Mouse (Mus musculus): Measurements from ENCODE around the gene Cacna2d3. TPM values are rescaled to one million over a fixed set of nuclear protein-coding genes. Genes with fewer than 3 reads are reported as not detected.

Cacna2d3 gene
- polyA plus RNA-seq, 1 experiment from 2014 or later = 0.92 TPM

DNA sequence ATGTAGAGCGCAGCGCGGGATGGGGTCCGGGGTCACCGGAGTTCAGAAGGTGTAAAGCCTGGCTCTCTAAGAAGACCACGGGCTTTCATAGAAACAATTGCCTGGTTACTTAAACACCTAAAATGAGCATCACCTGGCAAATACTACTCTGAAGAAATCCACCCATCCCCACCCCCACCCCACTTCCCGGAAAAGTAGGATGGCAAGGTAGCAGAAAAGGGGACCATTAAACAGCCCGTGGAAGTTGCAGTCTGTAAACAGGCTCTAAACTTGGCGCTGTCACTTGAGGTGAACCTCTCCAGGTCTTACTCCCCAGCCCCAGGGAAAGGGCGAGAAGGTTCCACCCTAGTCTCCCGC, 555 bp downstream of the Cacna2d3 start:
- Histone ChIP-seq H3K4me2 (ENCODE audit: low read depth, low read length) (peak overlapping the region; percentile 100), H3K4me1 (ENCODE audit: control insufficient read depth, insufficient read depth, low read length) (0 out of 2 replicates have a peak, but pooled peaks cover 7% of the 10 kb centered on the region), H3K36me3 (ENCODE audit: control insufficient read depth, insufficient read depth, low read length) (no peaks in the 10 kb centered on the region), H3K4me3 (ENCODE audit: low read length) (peak overlapping the region; percentile 65), H3K9me3 (ENCODE audit: control insufficient read depth, low read length) (no peaks in the 10 kb centered on the region), H3K9ac (ENCODE audit: low read depth, low read length) (peak overlapping the region; percentile 67), H3K27me3 (replicated peaks; ENCODE audit: control insufficient read depth, insufficient read depth, low read length) (peaks cover 64% of the 10 kb centered on the region), H3K27ac (ENCODE audit: low read length) (no peak overlapping the region)
- no peak for ATAC-seq
- under 1% methylated on average over 11 of the region's 11 CpGs for WGBS

GRCm38 (mm10) chr14:29720334-29720911, 1.2 kb downstream of the Cacna2d3 start:
- WGBS = 2% methylated on average over 17 of the region's 17 CpGs
- no peak overlapping the region for H3K4me3 ChIP-seq (ENCODE audit: low read length)
- no peak for ATAC-seq
- H3K9ac ChIP-seq (ENCODE audit: low read depth, low read length) = no peak overlapping the region
- 0 out of 2 replicates have a peak, but pooled peaks cover 7% of the 10 kb centered on the region for H3K4me1 ChIP-seq (ENCODE audit: control insufficient read depth, insufficient read depth, low read length)
- H3K36me3 ChIP-seq (ENCODE audit: control insufficient read depth, insufficient read depth, low read length) = no peaks in the 10 kb centered on the region
- H3K27ac ChIP-seq (ENCODE audit: low read length) = no peak overlapping the region
- no peaks in the 10 kb centered on the region for H3K9me3 ChIP-seq (ENCODE audit: control insufficient read depth, low read length)
- H3K27me3 ChIP-seq (replicated peaks; ENCODE audit: control insufficient read depth, insufficient read depth, low read length) = peaks cover 60% of the 10 kb centered on the region
- H3K4me2 ChIP-seq (ENCODE audit: low read depth, low read length) = no peak overlapping the region

DNA sequence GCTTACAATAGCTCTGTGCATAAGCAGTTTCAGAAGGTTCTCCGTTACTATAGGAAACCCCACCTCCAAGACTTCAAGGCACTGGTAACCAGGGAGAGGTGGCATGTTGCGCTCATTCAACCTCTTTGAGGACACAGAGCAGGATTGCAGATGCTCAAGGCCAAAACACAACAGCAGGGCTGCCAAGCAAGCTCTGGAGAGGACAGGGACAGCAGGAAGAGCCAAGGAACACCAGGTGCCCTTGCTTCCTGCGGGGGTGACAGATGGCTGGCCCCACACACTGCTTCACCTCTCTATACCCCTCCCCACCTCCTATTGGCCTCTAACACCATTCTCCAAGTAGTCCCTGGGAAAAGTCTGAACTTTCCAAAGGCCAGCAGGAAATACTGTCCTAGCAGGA, 9.0 kb downstream of the Cacna2d3 start:
- no peaks in the 10 kb centered on the region for H3K36me3 ChIP-seq (ENCODE audit: control insufficient read depth, insufficient read depth, low read length)
- H3K4me1 ChIP-seq (ENCODE audit: control insufficient read depth, insufficient read depth, low read length) = no peaks in the 10 kb centered on the region
- peaks cover 12% of the 10 kb centered on the region for H3K27me3 ChIP-seq (replicated peaks; ENCODE audit: control insufficient read depth, insufficient read depth, low read length)
- H3K9me3 ChIP-seq (ENCODE audit: control insufficient read depth, low read length) = no peaks in the 10 kb centered on the region
- H3K4me2 ChIP-seq (ENCODE audit: low read depth, low read length) = no peak overlapping the region
- 75% methylated on average over 3 of the region's 3 CpGs for WGBS
- no peak overlapping the region for H3K27ac ChIP-seq (ENCODE audit: low read length)
- no peak overlapping the region for H3K4me3 ChIP-seq (ENCODE audit: low read length)
- no peak overlapping the region for H3K9ac ChIP-seq (ENCODE audit: low read depth, low read length)
- no peak for ATAC-seq

GRCm38 (mm10) chr14:29707561-29708335, 13.9 kb downstream of the Cacna2d3 start:
- Histone ChIP-seq H3K27me3 (replicated peaks; ENCODE audit: control insufficient read depth, insufficient read depth, low read length) (peaks cover 8% of the 10 kb centered on the region; the same call in 1 of the 2 replicates), H3K9ac (ENCODE audit: low read depth, low read length) (no peak overlapping the region), H3K4me1 (ENCODE audit: control insufficient read depth, insufficient read depth, low read length) (no peaks in the 10 kb centered on the region), H3K27ac (ENCODE audit: low read length) (no peak overlapping the region), H3K4me3 (ENCODE audit: low read length) (no peak overlapping the region), H3K4me2 (ENCODE audit: low read depth, low read length) (no peak overlapping the region), H3K9me3 (ENCODE audit: control insufficient read depth, low read length) (no peaks in the 10 kb centered on the region), H3K36me3 (ENCODE audit: control insufficient read depth, insufficient read depth, low read length) (no peaks in the 10 kb centered on the region)
- 47% methylated on average over 18 of the region's 18 CpGs for WGBS
- ATAC-seq = no peak

- peaks cover 3% of the 10 kb centered on the region for H3K27me3 ChIP-seq (replicated peaks; ENCODE audit: control insufficient read depth, insufficient read depth, low read length)
- H3K9me3 ChIP-seq (ENCODE audit: control insufficient read depth, low read length) = no peaks in the 10 kb centered on the region
- 46% methylated on average over 5 of the region's 5 CpGs for WGBS
- no peak overlapping the region for H3K4me3 ChIP-seq (ENCODE audit: low read length)
- no peak overlapping the region for H3K9ac ChIP-seq (ENCODE audit: low read depth, low read length)
- no peak overlapping the region for H3K27ac ChIP-seq (ENCODE audit: low read length)
- H3K4me1 ChIP-seq (ENCODE audit: control insufficient read depth, insufficient read depth, low read length) = no peaks in the 10 kb centered on the region
- H3K36me3 ChIP-seq (ENCODE audit: control insufficient read depth, insufficient read depth, low read length) = no peaks in the 10 kb centered on the region
- no peak overlapping the region for H3K4me2 ChIP-seq (ENCODE audit: low read depth, low read length)
- ATAC-seq = no peak
Measured at GRCm38 (mm10) chr14:29702762-29703161, 18.9 kb downstream of the Cacna2d3 start.

DNA sequence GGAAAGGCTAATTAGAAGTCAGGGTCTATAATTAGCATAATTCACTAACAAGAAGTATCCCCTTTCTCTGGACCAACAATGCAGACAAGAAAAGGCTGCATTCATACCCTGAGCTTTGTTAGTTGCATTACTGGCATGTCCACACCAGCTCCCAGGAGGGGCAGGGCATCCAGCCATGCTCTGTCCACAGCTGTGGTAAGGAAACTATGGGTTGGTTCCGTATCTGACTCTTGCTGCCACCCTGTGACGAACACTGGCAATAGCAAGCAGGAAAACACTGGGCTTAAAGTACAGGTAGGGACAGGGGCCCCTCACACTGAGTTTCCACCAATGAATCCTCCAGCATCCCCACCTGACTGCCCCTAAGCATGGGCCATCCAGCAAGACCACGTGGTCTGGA, 25.5 kb downstream of the Cacna2d3 start:
- 10% methylated on average over 3 of the region's 3 CpGs for WGBS
- Histone ChIP-seq H3K9me3 (ENCODE audit: control insufficient read depth, low read length) (no peaks in the 10 kb centered on the region), H3K4me2 (ENCODE audit: low read depth, low read length) (no peak overlapping the region), H3K36me3 (ENCODE audit: control insufficient read depth, insufficient read depth, low read length) (no peaks in the 10 kb centered on the region), H3K27ac (ENCODE audit: low read length) (no peak overlapping the region), H3K4me1 (ENCODE audit: control insufficient read depth, insufficient read depth, low read length) (no peaks in the 10 kb centered on the region), H3K4me3 (ENCODE audit: low read length) (no peak overlapping the region), H3K27me3 (replicated peaks; ENCODE audit: control insufficient read depth, insufficient read depth, low read length) (no peaks in the 10 kb centered on the region; the same call in 1 of the 2 replicates), H3K9ac (ENCODE audit: low read depth, low read length) (no peak overlapping the region)
- ATAC-seq = no peak

DNA sequence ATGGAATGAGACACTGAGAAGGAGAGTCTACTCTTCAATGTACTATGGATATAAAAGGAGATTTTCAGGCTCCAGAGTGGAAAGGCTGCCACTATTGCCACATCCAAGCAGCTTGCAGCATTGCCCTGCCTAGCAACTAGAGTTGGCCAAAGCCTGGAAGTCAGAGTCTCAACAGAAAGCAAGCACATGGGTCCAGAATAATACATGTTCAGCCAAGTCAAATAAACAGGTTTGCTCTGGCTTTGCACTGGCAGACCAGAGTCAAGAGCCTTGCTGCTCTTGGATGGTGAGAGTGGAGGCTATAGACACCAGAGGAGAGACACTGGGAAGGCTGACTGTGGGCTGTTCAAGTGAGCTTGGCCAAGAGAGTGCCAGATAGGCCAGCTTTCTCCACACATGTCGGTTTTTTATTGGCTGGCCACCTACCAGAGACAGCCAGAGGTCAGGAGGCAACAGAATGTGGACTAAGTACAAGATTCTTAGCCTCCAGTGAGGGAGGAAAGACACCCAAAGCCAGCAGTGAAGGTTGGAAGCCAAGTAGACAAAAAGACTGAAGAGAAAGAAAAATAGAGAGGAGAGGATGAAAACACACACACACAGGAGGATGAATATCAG, 49.1 kb downstream of the Cacna2d3 start:
- ATAC-seq = no peak
- Histone ChIP-seq H3K4me1 (ENCODE audit: control insufficient read depth, insufficient read depth, low read length) (no peaks in the 10 kb centered on the region), H3K9ac (ENCODE audit: low read depth, low read length) (no peak overlapping the region), H3K9me3 (ENCODE audit: control insufficient read depth, low read length) (no peaks in the 10 kb centered on the region), H3K27me3 (replicated peaks; ENCODE audit: control insufficient read depth, insufficient read depth, low read length) (no peaks in the 10 kb centered on the region), H3K27ac (ENCODE audit: low read length) (no peak overlapping the region), H3K36me3 (ENCODE audit: control insufficient read depth, insufficient read depth, low read length) (no peaks in the 10 kb centered on the region), H3K4me2 (ENCODE audit: low read depth, low read length) (no peak overlapping the region), H3K4me3 (ENCODE audit: low read length) (no peak overlapping the region)
- 19% methylated on average over 1 of the region's 1 CpGs for WGBS

- H3K9ac ChIP-seq (ENCODE audit: low read depth, low read length) = no peak overlapping the region
- no peaks in the 10 kb centered on the region for H3K4me1 ChIP-seq (ENCODE audit: control insufficient read depth, insufficient read depth, low read length)
- no peak for ATAC-seq
- no peak overlapping the region for H3K4me3 ChIP-seq (ENCODE audit: low read length)
- 73% methylated on average over 5 of the region's 5 CpGs for WGBS
- no peaks in the 10 kb centered on the region for H3K9me3 ChIP-seq (ENCODE audit: control insufficient read depth, low read length)
- H3K27me3 ChIP-seq (replicated peaks; ENCODE audit: control insufficient read depth, insufficient read depth, low read length) = no peaks in the 10 kb centered on the region
- no peak overlapping the region for H3K27ac ChIP-seq (ENCODE audit: low read length)
- H3K36me3 ChIP-seq (ENCODE audit: control insufficient read depth, insufficient read depth, low read length) = no peaks in the 10 kb centered on the region
- H3K4me2 ChIP-seq (ENCODE audit: low read depth, low read length) = no peak overlapping the region
Measured at GRCm38 (mm10) chr14:29669826-29670225, 51.8 kb downstream of the Cacna2d3 start.

DNA sequence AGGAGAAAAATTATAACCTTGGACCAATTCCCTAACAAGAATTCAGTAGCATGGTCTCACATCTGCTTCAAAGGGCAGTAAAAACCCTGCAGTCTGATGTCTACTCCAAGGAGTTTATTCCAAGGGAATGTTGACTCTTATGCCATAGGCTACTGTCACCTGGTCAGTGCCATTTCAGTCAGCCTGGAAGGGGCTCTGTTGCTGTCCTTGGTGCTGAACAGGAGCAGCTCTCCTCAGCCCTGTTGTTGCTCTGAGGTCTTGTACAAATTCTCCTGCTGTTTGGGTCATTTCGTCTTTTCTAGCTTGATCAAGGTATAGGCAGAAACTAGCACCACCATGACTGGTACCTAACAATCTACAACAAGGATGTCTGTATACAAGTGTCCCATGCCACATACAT, 64.7 kb downstream of the Cacna2d3 start:
- Histone ChIP-seq H3K4me1 (ENCODE audit: control insufficient read depth, insufficient read depth, low read length) (no peaks in the 10 kb centered on the region), H3K4me2 (ENCODE audit: low read depth, low read length) (no peak overlapping the region), H3K4me3 (ENCODE audit: low read length) (no peak overlapping the region), H3K27me3 (replicated peaks; ENCODE audit: control insufficient read depth, insufficient read depth, low read length) (no peaks in the 10 kb centered on the region), H3K27ac (ENCODE audit: low read length) (no peak overlapping the region), H3K36me3 (ENCODE audit: control insufficient read depth, insufficient read depth, low read length) (no peaks in the 10 kb centered on the region), H3K9me3 (ENCODE audit: control insufficient read depth, low read length) (no peaks in the 10 kb centered on the region), H3K9ac (ENCODE audit: low read depth, low read length) (no peak overlapping the region)
- no peak for ATAC-seq
- WGBS = 29% methylated on average over 1 of the region's 1 CpGs

Measured in intestine, embryonic 16.5 days (tissue).